Mouse (Mus musculus) left cerebral cortex, postnatal 14 days (tissue): ENCODE data around the gene Tlk2. TPM values are rescaled to one million over a fixed set of nuclear protein-coding genes. Genes with fewer than 3 reads are reported as not detected.

ENCODE experiments used
- DNase-seq, 2 experiments: peaks; one replicate each; pipeline ENCODE4 v3.0.0; 2021 to 2022; ENCODE audit warnings: low spot score in 2 of 2, mixed read lengths in 1 of 2
- intact Hi-C: fragments of 180-260 bp; cut with DNase I; formaldehyde crosslinking; loops from one replicate; pipeline ENCODE4 v1.15.1; 2025
- total RNA-seq, 2 experiments: library from RNA; stranded (reverse); gene quantifications; 2 replicates each; pipeline ENCODE4 v1.2.3; 2021

Gene Tlk2
- total RNA-seq, 2 experiments from 2014 or later = 43.2 to 48.6 TPM

GRCm38 (mm10) chr11:105158047-105158446, 20.6 kb upstream of the Tlk2 start:
- intact Hi-C loops = no loop called here
- DNase-seq = no peak

DNA sequence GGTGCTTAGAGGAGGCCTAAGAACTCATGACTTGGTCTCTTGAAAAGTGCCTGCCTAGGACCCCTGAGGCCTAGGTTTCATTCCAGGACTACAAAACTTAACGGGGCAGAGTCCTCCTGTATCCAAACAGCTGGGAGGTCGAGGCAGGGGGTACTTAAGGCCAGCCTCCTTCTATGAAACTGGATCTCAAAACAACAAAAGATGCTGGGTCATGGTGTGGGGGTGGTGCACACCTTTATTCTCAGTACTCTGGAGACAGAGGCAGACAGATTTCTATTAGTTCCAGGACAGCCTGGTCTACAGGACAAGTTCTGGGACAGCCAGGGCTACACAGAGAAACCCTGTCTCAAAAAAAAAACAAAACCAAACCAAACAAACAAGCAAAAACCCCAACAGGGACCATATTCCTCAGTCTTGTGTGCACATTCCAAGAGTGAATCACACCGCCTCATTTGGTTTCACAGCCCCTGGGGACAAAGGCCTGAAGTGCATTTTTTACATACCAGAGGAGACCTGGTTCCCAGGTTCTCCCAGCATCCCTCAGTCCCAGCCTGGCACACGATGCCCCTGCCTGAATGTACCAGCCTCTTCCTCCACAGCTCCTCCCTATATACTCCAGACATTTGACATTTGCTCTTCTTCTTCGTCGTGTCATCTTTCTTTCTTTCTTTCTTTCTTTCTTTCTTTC, 18.8 kb upstream of the Tlk2 start:
- no peak for DNase-seq
- intact Hi-C loops = no loop called here

GRCm38 (mm10) chr11:105161411-105161810, 17.2 kb upstream of the Tlk2 start:
- no peak for DNase-seq
- intact Hi-C loops = no loop called here

GRCm38 (mm10) chr11:105164516-105165510, 13.8 kb upstream of the Tlk2 start:
- intact Hi-C loops = no loop called here
- DNase-seq = no peak

DNA sequence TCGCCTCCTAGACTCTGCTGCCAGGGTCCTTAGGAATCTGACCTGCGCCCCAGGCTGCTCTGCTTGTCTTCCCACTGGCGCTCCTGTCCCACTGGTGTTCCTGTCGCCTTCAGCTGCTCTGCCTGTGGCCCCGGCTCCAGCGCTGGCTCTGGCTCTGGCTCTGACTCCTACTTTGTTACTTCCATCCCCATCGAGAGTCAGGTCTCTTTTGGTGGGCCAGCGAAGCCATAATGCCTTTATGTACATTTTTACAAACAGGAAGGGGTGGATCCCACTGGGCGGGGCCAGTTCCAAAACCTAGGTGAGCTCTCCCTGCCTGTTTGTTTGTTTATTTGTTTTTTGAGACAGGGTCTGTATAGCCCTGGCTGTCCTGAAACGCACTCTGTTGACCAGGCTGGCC, 11.8 kb upstream of the Tlk2 start:
- no peak for DNase-seq
- intact Hi-C loops = no loop called here

- no peak for DNase-seq
Observed at GRCm38 (mm10) chr11:105179523-105179922, 916 bp downstream of the Tlk2 start.

GRCm38 (mm10) chr11:105180471-105181091, 2.0 kb downstream of the Tlk2 start:
- intact Hi-C loops = no loop called here
- peak in 1 of 2 experiments; percentile 18 for DNase-seq

More at GRCm38 (mm10) chr11:105179523-105179922, 916 bp downstream of the Tlk2 start:
- intact Hi-C loops = no loop called here

DNA sequence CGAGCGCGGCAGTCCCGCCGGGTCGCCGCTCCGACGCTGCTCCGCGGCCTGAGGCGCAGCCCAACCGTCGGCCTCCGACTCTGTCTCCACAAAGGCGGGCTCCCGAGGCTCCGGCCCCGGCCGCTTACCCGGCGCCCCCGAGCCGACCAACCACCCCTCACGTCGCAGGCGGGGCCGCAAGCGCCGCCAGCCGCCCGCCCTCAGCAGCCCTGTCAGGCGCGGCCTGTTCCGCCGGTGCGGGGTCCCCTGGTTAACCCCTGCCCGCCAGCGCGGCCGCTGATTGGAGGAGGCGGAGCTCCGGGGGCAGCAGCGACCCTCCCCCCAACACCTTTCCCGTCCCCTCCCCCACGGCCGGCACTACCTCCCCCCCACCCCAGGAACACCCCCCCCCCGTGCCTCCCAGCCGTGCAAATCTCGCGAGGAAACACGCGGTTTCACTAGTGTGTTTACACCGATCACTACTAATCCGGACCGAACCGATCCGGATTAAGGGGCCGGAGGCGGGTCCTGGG, 2.6 kb downstream of the Tlk2 start:
- intact Hi-C loops = no loop called here
- DNase-seq = peak; percentile 88

DNA sequence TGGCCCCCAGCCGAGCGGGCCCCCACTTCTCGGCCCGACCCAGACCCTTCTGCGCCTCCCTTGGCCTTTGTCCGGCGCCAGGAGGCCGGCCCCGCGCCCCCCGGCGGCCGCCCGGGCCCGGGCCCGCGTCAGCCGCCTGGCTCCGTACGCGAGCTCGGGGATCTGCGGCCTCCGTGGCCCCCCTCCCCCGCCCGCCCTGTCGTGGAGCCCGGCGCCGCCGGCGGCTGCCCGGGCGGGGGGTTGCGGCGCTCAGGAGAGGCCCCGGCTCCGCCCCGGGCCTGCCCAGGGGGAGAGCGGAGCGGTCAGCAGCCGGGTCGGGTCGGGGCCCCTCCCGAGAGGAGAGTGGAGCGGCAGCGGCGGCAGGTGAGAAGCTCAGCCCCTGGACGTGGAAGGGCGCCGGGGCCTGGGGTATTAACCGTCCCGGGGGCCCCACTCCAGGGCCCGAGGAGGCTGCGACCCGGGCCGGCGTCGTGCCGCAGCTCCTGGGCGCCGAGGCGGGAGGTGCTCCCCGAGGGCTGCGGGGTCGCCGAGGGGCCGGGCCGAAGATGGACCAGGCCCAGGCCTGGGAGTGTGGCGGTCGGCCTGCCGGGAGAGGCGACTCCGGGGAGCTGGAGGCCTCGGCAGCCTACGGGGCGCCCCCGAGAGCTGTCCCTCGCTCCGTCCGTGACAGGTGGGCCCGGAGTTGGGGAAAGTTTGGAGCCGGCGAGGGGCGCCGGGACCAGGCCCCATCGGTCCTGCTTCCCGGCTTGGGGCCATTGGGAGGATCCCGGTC, 3.3 kb downstream of the Tlk2 start:
- DNase-seq = peak; percentile 17 to 26
- intact Hi-C loops = no loop called here

DNA sequence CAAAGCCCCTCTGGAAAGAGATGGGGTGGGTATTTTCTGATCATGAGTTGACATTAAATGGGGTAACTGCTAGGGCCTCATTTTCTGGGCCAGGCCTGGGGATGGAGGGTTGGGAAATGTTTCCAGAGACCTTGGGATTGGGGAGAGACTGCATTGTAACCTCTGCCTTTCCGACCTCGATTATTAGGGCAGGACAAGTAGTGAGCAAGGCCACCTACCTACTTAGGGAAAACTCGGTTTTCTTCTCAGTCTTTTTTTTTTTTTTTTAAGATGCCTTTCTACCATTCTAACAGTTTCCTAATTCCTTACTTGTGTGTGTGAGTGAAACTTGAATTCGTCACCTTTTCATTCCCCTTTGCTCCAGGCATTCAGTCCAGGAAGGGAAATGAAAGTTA, 3.9 kb downstream of the Tlk2 start:
- intact Hi-C loops = no loop called here
- DNase-seq = no peak

DNA sequence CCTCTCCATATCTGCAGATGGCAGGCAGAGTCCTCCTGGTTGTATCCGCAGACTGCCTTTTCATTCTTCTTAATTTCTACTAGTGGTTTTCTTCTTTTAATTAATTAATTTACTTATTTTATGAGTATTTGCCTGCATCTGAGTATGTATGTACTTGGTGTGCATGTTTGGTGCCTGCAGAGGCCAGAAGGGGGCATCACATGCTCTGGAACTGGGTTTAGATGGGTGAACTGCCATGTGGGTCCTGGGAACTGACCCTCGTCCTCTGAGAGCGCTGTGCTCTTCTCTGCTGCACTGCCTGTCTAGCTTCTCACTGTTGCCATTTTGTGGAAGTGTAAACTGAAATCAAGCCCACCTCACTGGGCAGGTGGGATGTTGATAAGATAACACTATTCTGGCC, 6.1 kb downstream of the Tlk2 start:
- DNase-seq = no peak
- intact Hi-C loops = no loop called here

DNA sequence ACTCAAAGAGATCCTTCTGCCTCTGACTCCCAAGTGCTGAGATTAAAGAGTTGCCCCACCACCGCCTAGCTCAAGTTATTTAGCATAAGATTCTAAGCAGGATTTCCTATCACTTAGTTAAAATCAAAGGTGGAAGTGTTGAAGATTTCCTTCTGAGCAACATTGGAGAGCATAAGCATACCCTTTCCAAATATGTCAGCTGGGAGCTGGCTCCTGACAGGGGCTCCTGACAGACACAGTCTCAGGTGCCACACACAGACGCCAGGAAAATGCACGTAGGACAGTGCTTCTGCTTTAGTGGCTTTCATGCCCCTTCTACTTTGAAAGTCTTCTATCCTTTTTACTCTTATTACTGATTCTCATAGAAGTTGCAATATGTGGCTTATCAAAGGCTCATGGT, 13.6 kb downstream of the Tlk2 start:
- intact Hi-C loops = no loop called here
- DNase-seq = no peak

- intact Hi-C loops = no loop called here
- DNase-seq = no peak
Observed at GRCm38 (mm10) chr11:105196893-105197662, 18.5 kb downstream of the Tlk2 start.

GRCm38 (mm10) chr11:105202403-105202802, 23.8 kb downstream of the Tlk2 start:
- intact Hi-C loops = no loop called here
- no peak for DNase-seq

GRCm38 (mm10) chr11:105210007-105210406, 31.4 kb downstream of the Tlk2 start:
- DNase-seq = no peak
- intact Hi-C loops = no loop called here

DNA sequence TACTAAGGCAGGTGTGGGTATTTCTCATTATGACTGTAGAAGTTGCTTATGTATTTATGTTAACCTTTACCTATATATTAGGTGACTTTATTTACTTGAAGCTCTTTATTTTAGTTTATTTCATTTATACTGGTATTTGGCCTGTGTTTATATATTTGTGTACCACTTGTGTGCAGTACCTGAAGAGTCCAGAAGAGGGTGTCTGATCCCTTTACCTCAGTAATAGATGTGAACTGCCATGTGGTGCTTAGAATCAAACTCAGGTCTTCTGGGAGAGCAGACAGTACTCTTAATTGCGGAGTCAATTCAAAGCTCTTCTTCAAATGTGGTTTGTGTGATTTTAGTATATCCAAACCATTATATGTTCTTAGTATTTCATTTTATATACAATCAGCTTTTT, 35.6 kb downstream of the Tlk2 start:
- intact Hi-C loops = no loop called here
- DNase-seq = no peak

DNA sequence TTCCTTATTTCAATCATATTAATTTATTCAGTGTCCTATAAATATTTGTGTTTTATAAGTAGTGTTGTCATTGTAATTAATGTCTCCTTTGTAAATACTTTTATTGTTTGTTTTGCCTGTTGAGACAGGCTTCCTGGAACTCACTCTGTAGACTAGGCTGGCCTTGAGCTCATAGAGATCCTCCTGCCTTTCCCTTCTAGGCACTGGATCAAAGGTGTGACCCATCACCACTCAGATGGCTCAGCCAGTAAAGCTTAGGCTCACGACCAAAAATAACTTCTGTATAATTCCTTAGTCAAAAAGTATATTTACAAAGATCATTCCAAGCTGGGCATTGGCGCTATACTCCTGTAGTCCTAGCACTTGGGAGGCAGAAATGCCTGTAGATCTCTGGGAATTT, 39.2 kb downstream of the Tlk2 start:
- intact Hi-C loops = no loop called here
- no peak for DNase-seq

- no peak for DNase-seq
- intact Hi-C loops = no loop called here
Observed at GRCm38 (mm10) chr11:105234501-105234900, 55.9 kb downstream of the Tlk2 start.

DNA sequence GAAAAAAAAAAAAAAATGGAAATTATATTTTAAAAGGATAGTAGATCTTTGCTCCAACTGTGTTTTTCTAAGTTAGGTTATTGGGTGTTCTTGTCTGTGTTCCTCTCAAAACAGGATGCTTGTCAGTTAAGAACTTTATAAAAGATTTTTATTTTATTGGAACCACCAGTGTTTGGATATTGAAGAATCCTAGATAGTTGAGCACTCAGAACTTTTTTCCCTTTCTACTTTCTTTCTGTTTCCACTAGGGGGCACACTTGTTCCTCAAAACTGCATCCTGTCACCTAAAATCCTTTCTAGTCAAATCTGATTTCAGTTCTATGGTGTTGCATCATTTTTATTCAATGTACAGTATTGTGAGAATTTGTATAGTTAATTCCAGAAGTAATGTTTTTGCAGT, 62.4 kb downstream of the Tlk2 start:
- peak in 1 of 2 experiments; percentile 38 for DNase-seq
- intact Hi-C loops = no loop called here
